Mouse (Mus musculus) mesoderm, embryonic 11.5 days (tissue): Measurements from ENCODE around the gene Abcb10.

Experiments used
- DNase-seq: peaks from one replicate; pipeline ENCODE4 v3.0.0-alpha.2; 2012; ENCODE audit warnings: low read depth, low spot score

Gene Abcb10

GRCm38 (mm10) chr8:123902653-123903052 lies 80.3 kb downstream of the Abcb10 start:
- DNase-seq, result no peak
